Mouse (Mus musculus): ENCODE measurements at regions not wholly inside any gene's neighbourhood (a gene's known extent, or its start where the extent isn't known, plus 50 kb on each side); places are given as distances from the start of the nearest gene placed in this dataset.

DNA sequence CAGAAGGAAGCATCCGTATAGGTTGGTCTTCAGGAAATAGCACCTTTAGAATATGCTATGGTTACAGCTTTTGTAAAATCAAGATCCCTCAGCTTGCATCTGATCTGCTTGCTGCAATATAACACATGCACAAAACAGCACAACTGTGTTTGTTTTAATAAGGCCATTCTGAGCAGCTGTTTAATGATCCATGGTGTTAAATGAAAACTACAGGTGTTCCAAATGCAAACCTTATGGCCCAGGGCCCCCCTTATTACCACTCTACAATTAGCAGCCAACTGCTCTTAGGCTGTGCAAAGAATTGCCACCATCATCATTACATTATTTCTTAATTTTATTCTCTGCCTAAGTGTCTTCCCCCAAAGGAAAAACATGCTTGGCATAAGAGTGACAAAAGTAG, 280.4 kb downstream of the Smarca1 start:
- Histone ChIP-seq H3K4me3 (ENCODE audit: control insufficient read depth in 1 of 2, insufficient read depth in 1 of 2, low read depth in 2 of 2, low read length in 2 of 2) (no peak overlapping the region), H3K9ac (ENCODE audit: control insufficient read depth, low read depth, low read length, poor library complexity, severe bottlenecking) (no peak overlapping the region), H3K36me3 (ENCODE audit: control insufficient read depth in 1 of 2, insufficient read depth in 2 of 2, low read length in 2 of 2) (no peaks in the 10 kb centered on the region), H3K27ac (ENCODE audit: control insufficient read depth, low read depth, low read length) (no peak overlapping the region), H3K9me3 (replicated peaks; ENCODE audit: insufficient read depth, low read length) (no peaks in the 10 kb centered on the region), H3K4me1 (ENCODE audit: control insufficient read depth in 1 of 2, insufficient read depth in 2 of 2, low read length in 2 of 2) (no peaks in the 10 kb centered on the region), H3K27me3 (ENCODE audit: control insufficient read depth in 1 of 2, insufficient read depth in 2 of 2, low read length in 2 of 2) (no peaks in the 10 kb centered on the region), H3K79me2 (ENCODE audit: control insufficient read depth, insufficient read depth, low read length, poor library complexity) (no peaks in the 10 kb centered on the region)
- TF ChIP-seq UBTF (IDR thresholded peaks at IDR 0.05; ENCODE audit: borderline replicate concordance, insufficient read depth, low read depth, low read length) (no peak), GABPA (IDR thresholded peaks at IDR 0.05; ENCODE audit: low read depth, low read length) (no peak), TCF12 (IDR thresholded peaks at IDR 0.05; ENCODE audit: low read depth, low read length) (no peak), CHD2 (IDR thresholded peaks at IDR 0.05; ENCODE audit: low read length) (no peak), JUND (IDR thresholded peaks at IDR 0.05; ENCODE audit: low read depth, low read length) (no peak), MEF2A (IDR thresholded peaks at IDR 0.05; ENCODE audit: extremely low read depth, insufficient replicate concordance, low read depth, low read length, poor library complexity, severe bottlenecking) (no peak)
- DNase-seq (ENCODE audit: low read depth, low spot score), result no peak
